Mouse (Mus musculus) activated CD4-positive, CD25-positive, alpha-beta regulatory T cell, adult 4 months (primary cell): ENCODE data around the gene Cd3d. TPM values are rescaled to one million over a fixed set of nuclear protein-coding genes. Genes with fewer than 3 reads are reported as not detected.

Experiments
- ATAC-seq: one replicate; pipeline ENCODE4 v1.8.0; 2017
- polyA plus RNA-seq, 2 experiments: library from polyadenylated mRNA; unstranded; fragments of 100-300 nt; shearing (Covaris generic); gene quantifications; one replicate each; pipeline ENCODE4 v1.2.1; 2017

Gene Cd3d
- polyA plus RNA-seq, 2 experiments from 2014 or later: 682 to 1,081 TPM

DNA sequence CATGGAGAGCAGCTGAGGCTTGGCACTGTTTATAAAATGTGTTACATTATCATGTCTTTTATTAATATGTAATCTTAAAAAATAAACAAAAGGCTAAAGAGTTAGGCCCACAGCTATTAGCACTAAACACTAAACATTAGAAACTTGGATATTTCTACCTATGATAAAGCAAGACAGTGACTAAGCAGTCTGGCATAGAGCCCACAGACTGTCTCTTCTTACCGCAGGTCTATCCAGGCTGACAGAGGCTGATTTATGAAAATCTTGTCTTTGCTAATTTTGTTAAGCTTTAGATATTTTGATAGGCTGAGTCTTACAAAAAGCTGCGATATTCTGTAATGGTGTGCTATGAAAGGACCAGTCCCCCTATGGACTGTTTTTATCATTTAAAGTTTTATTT lies 11.7 kb downstream of the Cd3d start:
- no peak for ATAC-seq

DNA sequence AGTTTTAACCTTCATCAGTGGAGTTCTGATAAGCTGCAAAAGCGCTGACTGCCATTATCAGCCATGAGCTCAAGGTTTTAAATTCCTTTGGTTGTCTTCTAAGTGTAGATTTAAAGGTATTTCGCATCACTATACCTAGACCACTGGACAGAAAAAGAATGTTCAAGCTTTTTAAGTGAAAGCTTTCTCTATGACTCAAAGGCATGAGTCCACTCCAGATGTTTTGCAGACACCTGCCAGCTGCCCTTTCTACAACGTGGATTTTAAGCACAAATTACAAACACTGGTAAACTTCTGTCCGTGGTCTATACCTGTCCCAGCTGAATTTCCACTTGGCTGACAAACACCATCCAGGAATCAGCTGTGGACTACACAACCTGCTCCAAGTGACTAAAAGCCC lies 13.4 kb downstream of the Cd3d start:
- no peak for ATAC-seq

DNA sequence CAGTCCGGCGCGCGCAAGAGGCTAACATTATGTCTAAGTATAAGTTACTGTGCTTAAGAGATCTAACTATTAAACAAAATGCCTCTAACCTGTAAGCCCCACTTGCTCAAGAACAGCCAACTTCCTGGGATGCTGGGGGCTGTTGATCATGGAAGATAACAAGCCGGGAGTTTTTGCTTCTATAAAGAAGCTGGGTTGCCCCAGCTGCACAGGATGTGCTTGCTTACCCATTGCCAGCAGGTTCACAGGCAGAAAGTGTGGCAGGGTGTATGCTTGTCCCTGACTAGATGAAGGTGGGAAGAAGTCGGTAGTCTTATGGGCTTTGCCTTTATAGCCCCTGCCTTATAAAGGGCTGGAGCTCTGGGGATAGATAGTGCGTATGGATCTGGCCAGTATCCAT lies 15.0 kb downstream of the Cd3d start:
- no peak for ATAC-seq

DNA sequence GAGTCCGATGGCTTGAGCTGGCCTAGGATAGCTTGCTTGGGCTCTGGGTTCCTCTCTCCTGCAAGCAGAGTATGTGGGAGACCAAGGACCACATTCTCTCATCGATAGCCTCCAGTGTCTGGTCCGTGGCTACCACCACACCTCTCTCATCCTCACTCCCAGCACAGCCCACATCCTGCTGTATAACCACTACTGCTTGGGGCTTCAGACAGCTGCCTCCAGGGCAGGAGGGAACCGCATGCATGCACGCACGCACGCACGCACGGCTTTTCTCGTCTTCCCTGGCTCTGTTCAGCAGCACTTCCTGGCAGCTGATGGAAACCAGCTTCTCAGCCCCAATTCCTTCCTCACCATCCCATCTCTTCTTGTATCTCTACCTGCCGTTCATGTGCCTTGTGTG lies 16.6 kb downstream of the Cd3d start:
- peak; percentile 70 for ATAC-seq

DNA sequence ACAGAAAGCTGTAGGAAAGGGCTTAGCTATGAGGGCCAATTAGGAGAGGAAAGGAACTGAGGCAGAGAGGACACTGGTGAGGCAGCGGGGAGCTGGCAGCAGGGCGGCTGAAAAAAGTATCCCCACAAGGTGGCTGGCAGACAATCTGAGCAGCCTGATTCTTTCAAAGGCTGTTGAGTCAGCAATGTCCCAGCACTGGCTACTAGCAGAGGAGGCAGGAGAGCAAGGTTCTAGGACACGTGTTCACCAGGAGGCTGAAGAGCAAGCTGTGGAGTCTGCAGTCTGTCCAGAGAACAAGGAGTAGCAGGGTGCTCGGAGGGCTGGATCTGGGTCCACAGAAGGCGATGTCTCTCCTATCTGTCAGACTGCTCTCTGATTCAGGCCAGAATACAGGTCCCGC lies 17.6 kb downstream of the Cd3d start:
- no peak for ATAC-seq

DNA sequence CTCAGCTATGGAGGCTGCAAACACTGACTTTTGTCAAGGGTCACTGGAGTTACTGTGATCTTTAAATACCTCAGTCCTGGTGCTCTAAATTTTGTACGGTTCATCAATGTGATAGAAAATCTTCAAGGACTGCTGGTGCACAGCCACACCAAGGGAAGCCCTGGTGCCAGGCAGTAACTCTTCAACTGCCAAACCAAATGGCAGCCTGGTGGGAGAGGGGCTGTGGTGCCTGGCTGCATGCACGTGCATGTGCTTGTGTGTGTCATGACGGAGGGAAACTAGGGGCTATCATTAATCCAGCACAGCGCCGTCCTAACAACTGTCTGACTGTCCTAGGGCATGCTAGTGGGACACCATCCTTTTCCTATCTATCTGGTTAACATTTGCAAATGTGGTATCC lies 18.2 kb downstream of the Cd3d start:
- ATAC-seq: no peak

DNA sequence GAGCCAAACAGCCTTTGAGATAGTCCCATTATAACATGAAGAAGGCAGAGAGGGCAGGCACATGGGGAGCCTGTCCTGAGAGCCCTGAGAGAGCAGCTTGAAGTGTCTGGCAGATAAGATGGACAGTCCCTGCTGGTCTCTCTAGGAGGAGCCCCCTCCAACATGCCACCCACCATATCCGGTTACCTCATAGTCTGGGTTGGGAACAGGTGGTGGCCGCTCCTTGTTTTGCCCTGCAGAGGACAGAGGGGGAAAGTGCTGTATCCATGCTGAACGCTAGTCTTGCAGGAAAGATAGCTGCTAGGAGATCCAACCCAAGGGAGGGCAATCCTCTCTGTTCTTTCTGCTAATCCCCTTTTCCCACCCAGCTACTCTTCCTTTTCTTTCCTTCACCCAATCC lies 18.7 kb downstream of the Cd3d start:
- ATAC-seq: no peak

DNA sequence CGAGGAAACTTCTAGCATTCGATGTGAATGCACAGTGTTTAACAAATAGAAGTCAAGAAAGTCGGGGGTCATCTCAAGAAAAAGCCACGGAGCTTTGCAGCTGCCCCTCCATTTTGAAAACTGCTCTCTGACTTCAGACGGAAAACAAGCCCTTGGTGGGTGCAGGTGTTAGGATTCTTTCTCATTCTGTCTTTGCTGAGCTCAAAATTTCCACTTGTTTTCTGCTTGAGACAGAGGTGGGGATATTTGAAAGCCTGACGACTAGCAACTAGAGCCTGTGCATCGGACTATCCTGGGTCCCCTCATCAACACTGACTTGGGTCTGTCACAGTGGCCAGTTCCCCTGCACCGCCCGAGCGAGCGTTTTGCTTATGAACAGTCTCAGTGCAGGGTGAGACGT lies 25.8 kb downstream of the Cd3d start:
- ATAC-seq: no peak

DNA sequence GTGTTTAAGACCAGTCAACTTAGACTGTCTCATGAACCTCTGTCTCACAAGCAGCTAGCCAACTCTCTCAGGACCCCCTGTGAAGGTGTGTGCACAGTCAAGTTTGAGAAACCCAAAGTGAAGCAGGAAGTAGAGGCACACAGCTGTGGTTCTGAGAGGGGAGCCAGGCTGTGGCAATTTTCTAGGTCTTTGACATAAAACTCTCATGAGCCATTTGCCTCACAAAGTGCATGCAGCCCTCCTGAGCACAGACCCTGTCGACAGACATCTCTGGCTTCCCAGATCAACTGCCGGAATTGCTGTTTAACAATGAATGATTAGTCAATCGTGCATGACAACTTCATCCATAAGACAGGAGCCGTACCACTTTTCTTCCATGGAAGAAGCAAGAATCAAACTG lies 26.8 kb downstream of the Cd3d start:
- ATAC-seq: no peak

DNA sequence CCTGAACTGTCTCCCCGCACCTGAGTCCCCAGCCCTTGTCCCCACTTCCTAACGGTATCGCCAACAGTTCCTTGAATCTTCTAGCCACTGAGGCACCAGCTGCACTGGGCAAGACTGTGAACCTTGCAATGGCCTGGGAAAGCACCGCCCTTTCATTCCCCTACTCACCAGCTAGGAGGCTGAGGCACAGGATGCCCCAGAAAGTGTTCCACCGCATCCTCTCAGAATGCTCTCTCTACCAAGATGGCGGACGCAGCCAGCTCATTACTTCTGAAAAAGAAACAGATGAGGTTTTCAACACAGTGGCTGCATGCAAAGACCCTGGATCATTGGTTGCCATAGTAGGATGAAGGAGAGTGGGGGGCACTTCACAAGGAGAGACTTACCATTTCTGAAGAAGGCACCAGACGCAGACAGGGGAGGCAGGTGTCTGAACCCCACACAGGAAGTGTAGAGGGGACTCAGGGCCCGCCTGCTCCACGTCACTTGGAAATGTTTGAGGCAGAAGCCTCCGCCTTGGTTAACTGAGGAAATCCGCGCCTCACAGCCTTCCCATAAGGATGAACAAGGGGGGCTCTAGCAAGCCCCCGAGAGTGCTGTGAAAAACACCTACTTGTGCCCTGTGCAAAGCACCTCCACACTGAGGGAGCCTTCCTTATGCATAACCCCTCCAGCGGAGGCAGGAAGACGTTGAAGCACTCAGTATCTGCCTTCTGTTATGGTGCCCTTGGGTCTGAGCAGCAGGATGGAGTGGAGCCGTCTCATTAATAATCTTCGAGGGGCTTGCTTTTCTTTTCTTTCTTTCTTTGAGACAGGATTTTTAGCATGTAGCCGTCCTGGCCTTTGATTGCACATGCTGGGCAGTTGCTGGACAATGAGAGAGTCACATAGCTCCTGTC lies 27.8 kb downstream of the Cd3d start, which contains the start of gene Cd3e:
Gene Cd3e (minus strand): TSS at position 448 of the 899 bp plus-strand sequence.
- ATAC-seq: peak; percentile 89

DNA sequence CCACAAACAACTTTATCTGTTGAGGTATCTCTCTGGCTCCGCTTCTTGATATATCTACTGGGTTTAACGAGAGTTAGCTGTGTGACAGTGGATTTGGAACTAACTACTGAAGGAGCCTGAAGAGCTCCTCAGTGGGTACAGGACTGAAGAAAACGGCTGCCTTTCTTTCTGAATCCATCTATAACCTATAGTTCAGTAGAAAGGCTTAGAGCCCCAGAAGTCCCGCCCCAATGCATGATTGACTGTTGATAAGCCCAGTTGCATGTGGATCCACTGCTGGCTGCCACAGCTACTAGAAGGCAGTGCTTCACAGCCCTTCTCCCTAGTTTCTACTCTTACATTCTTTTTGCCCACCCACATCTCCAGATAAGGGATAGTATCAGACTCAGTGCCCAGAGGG lies 28.9 kb downstream of the Cd3d start:
- peak; percentile 42 for ATAC-seq

DNA sequence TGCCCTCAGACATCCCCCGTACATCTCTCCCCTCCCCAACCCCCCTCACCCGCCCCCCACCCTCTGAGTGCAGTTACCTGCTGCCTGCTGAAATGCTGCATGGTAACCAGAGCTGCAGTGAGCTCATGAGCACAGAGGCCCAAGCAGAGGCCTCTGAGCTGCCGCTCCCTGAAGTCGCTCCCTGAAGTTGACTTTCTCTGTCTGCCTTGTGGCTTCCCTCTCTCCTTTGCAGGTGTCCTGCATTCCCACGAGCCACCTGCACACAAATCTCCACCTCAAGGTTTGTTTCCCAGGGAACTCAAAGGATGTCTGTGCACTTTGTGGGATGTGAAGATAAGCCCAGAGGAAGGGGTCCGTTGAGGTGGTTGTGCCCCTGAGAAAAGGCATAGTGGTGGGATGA lies 29.7 kb downstream of the Cd3d start:
- ATAC-seq: no peak

DNA sequence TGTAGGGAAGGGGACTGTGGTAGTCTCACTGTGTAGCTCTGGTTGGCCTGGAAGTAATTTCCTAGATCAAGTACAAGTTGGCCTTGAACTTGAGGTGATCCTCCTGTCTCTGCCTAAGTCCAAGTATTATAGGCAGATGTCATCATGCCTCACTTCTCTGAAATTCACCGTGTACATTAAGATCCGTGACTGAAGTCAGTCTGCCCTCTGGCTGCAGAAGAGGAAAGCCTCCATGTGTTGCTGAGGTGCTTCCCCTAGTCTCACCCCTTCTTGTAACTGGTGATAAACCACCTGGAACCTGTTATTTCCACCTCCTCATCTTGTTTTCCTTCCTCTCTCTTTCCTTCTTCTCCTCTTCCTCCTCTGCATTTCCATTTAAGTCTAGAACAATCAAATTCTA lies 33.3 kb downstream of the Cd3d start:
- peak; percentile 29 for ATAC-seq

DNA sequence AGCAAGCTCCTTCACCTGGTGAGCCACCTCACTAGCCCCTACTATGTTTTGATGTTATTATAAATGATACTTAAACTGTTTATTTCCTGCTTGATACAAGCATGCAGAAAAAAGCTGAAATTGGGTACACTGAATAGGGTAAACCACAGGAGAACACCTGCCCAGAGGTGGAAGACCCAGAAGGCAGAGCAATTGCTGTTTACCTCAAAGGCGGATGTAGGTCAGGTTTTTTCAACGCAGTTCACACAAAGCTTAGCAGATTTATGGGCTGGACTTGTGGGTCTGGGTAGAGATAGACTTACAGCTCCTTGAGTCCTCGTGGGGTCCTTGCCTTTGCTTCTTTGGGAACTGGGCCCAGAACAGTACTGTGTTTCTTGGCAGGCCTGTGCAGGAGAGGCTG lies 34.3 kb downstream of the Cd3d start:
- no peak for ATAC-seq

DNA sequence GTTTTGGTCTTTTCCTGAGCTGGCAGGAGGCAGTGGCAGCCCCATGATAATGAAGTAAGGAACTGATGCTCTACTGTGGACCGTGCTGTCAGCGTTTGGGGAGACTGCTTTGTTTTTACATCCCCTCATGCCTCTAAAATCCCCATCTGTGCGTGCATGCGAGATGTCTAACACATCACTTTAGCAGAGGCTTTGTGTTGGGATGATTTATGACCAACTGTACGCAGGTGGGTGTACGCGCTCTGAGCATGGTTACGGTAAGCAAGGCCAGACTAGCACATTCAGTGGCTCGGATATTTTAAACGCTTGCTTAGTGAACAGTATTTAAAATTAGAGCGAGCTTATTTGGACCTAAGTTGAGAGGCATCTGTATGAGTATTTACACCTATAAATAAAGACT lies 36.4 kb downstream of the Cd3d start:
- ATAC-seq: no peak

DNA sequence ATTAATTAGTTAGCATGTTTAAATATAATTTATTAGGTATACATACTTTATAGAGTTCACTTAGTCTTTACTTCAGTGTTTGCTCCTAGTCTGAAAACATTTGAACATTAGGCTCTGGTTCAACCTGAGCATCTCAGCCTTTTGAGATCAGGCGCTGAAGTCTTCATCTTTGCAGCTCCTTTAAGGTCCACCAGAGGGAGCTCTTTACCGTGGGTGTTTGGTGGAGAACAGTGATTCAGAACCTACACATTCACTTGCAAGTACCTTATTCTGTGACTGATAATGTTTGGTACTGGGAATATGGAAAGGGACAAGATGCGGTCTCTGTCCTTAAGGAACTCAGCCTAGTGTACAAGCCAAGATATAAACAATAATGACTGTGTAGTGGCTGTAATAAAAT lies 41.2 kb downstream of the Cd3d start:
- no peak for ATAC-seq

DNA sequence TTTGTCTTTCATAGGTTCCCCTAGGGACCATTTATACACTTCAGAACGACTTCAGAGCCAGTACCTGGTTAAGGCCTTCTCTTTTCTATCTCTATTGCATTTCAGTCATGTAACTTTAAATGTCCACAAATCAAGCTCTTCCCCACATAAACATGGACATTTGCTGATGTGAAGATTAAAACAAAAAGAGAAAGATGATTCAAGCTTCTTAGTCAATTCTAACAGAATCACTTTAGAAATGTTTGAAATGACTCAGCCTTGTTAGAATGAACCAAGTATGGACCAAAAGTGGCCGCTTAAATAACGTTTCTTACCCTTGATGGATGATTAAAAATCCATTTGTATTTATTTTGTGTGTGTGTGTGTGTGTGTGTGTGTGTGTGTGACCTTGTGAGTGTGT lies 42.1 kb downstream of the Cd3d start:
- no peak for ATAC-seq

DNA sequence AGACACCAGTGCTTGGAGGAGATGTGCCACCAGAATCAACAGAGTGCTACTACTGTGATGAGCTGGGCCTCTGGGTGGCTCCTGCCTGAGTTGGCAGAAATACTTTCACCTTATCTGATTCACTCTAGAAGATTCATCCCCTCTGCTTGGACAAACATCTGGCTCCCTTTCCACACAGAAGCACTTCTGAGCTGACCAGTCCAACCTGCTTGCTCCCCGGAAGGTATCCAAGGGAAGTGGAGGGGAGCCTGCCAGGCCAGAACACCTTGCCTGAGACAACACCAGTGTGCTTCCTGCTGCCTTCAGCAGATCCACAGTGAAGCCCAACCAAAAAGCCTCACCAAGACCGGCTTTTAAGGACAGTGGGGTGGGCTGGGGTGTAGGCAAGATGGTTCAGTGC lies 42.6 kb downstream of the Cd3d start:
- ATAC-seq: no peak

DNA sequence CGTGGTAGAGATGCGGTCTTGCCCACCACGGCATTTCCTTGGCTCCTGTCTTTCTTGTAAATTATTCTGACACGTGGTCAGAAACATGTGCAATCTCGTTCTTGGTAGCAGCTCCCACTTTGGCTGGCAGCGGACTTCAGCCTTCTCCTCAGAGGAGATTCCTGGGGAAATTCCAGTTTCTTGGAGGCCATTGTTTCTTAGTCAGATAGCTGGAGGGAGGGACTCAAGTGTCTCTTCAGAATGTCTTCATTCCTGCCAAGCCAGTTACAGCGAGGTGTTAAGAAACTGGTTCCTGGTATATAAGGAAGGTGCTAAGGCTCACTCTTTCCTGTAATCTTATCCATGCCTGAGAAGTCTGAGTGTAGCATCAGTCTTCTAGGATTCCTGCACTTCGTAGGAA lies 45.8 kb downstream of the Cd3d start:
- ATAC-seq: no peak

DNA sequence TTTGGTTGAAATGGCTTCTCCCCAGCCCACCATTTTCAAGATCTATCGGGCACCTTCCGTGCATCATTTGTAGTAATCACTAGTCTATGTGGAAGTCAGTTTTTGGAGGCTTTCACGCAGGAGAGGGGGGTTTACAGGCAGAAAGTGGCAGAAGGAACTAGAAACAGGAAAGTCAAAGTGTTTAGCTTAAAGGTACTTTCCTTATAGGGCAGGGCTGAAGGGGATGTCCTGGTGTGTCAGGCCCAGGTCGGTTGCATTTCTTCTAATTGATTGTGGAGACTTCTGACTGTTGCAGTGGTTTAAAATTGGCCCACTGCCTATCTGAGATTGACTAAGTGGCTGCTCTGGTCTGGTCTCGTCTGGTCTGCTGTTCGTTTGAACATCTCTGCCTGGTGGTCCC lies 48.8 kb downstream of the Cd3d start:
- ATAC-seq: no peak

DNA sequence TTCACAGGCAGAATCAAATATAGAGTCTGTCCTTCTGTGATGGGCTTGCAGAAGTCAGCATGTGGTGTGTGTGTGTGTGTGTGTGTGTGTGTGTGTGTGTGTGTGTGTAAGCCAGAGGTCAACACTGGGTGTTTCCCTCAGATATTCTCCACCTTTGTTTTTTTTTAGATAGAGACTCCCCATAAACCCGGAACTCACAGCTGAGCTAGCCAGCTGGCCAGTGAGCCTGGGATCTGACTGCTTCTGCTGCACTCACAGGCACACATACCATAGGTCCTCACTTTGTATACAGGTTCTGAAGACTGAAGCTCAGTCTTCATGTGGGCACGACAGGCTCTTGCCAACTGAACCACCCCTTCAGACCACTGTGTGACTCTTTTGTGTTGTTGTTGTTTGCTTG lies 50.7 kb downstream of the Cd3d start:
- no peak for ATAC-seq

DNA sequence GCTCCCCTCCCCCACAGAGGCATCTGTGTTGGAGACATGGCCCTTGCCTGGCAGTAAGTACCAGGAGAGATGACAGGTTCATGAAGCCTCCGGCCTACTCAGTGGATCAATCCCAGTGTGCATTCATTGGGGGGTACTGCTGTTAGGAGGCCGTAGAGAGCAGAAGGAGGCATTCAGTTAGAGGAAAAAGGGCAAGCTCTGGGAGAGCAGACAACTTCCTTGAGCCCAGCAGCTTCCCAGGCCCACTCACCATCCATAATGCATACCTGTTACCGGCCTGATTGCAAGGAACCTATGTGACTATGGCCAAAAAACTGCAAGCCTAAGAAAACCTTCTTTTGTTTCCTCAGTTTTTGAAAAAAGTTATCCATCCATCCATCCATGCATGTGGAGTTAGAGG lies 52.9 kb downstream of the Cd3d start:
- no peak for ATAC-seq
